Mouse (Mus musculus) mouse embryonic stem cell (cell line): ENCODE results near the gene Pde4b.
"Not testable (repeated sequence)": the region's sequence is repeated elsewhere in the genome, so short reads cannot be mapped to it uniquely, and the experiment has no call there.

Experiments used
- in situ Hi-C, 2 experiments: fragments of 300-500 bp; cut with MboI; formaldehyde crosslinking; loops; 1 replicate in 1 of 2; 3 replicates in 1 of 2; pipeline ENCODE4 v1.14.3; 2019 to 2020; ENCODE audit warnings: low sequenced_read_pairs in 2 of 2, low pct_unique_long_range_greater_than_20kb in 1 of 2, mixed read lengths in 1 of 2; ENCODE audit not compliant: unreplicated experiment in 1 of 2

The Pde4b gene

GRCm38 (mm10) chr4:102488000-102488399 is 400.7 kb downstream of the Pde4b start:
- in situ Hi-C loops: loop anchor here in 1 of 2 experiments (10.0 kb wide), 1 partner anchor 263 kb away; no protein-coding TSS in a partner anchor

- in situ Hi-C loops: no loop called here
These were observed 404.3 kb downstream of the Pde4b start for GRCm38 (mm10) chr4:102491468-102492123.

GRCm38 (mm10) chr4:102492911-102493310 is 405.6 kb downstream of the Pde4b start:
- in situ Hi-C loops: no loop called here

GRCm38 (mm10) chr4:102493342-102494128 is 406.2 kb downstream of the Pde4b start:
- in situ Hi-C loops: no loop called here

GRCm38 (mm10) chr4:102494203-102494602 is 406.9 kb downstream of the Pde4b start:
- in situ Hi-C loops: not testable (repeated sequence)

DNA sequence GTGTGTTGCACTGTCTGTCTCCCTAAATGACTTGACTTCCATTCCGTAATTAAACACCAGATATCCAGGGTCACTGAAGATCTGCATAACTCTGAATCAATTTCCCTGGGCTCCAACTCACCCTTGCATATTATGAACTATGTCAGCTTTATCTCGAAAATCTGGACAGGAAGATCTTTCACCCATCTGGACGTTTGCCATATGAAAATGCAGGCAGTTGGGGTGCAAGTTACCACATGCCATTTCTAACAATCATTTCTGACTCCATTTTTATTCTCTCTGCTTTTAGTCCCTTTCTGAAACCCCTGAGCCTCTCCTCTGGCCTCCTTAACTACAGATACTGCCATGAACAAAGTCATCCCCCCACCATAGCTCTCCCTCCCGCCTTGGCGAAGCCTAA is 407.7 kb downstream of the Pde4b start:
- in situ Hi-C loops: no loop called here

GRCm38 (mm10) chr4:102495474-102495873 is 408.1 kb downstream of the Pde4b start:
- in situ Hi-C loops: no loop called here

- in situ Hi-C loops: no loop called here
These were observed 409.2 kb downstream of the Pde4b start for GRCm38 (mm10) chr4:102496269-102497177.

GRCm38 (mm10) chr4:102497221-102497620 is 409.9 kb downstream of the Pde4b start:
- in situ Hi-C loops: no loop called here

- in situ Hi-C loops: no loop called here
These were observed 411.0 kb downstream of the Pde4b start for GRCm38 (mm10) chr4:102498169-102498919.

- in situ Hi-C loops: no loop called here
These were observed 411.6 kb downstream of the Pde4b start for GRCm38 (mm10) chr4:102498920-102499316.

DNA sequence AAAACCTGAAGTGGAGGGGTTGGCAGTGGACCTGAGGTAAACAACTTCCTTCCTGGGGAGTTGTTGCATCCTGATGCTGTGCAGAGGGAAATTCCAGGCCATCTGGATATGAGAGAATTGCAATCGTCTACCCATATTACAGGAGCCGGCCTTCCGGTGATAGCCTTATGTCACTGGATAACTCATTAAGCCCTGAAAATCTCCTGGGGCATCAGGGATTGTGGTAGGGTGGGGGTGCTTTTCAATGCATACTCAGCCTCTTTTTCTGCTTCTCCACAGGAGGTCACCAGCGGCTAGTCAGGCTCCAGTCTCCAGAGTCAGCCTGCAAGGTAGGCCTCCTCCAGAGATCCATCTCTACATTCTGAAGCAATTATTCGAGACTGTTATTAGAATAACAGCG is 418.4 kb downstream of the Pde4b start:
- in situ Hi-C loops: no loop called here

DNA sequence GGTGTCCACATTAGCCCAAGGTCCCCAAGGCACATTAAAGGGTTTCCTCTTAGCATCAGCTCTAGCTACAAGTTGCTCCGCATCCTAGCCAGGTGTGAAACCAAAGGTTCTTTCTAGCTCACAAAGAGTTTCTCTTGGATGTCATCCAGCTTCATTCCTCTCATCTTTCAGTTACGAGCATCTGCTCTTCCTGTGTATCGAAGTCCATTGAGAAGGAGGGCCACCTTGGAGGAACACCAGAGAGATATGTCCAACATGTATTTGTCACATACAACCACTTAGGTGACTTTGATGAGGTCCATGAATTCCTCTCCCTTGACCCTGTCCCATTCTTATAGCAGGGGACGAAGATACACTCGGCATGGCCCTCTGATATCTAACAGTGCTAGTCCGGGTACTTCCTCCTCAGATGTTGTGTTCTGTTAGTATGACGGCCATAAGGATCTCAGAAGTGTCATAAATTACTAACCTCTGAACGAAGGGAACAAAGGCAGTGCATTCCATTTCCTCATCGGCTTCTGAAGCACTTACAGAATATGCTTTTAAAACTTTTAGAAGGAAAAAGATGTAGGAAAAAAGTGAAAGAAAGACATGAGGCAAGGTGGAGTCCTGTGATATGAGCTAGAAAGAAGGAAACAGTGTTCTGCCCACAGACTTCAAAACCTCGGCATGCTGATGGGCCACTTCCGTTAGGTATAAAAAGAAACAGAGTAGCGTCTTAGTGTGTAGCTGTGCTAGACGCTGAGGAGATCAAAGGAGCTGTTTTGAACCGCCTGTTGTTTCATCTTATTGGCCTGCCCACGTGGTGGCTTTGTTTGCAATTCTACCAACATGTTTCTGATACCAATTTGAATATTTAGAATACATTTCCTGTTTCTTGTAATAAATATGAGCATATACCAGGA is 419.3 kb downstream of the Pde4b start:
- in situ Hi-C loops: no loop called here

DNA sequence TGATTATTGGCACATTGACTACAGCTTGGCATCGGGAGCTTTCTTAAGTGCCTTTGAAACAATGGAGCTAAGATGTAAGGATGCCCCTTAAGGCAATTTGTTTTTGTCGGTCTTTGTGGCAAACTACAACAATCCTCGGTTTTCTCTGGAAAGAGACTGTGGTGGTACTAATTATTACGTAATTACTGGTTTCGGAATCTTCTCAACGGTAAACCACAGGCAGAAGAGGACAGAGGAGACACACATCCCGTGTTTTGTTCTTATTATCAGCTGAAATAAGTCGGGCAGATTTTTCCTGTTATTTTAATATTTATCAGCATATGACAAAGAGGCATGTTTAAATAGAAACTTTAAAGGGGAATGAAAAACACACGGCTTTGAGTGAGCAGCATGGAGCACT is 420.0 kb downstream of the Pde4b start:
- in situ Hi-C loops: no loop called here

DNA sequence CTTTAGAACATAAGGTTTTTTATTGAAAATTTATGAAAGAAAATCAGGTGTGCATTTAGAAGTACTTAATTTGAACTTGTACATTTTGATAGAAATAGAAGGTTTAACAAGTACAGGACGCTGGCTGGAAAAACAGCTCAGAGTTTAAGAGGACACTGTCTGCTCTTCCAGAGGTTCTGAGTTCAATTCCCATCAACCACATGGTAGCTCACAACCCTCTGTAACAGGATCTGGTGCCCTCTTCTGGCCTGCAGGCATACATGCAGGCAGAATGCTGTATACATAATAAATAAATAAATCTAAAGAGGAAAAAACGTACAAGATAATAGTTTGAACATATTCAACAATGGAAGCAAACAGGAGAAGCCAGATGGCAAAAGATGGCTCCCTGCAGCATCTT is 420.4 kb downstream of the Pde4b start:
- in situ Hi-C loops: no loop called here

GRCm38 (mm10) chr4:102510061-102510460 is 422.7 kb downstream of the Pde4b start:
- in situ Hi-C loops: no loop called here

DNA sequence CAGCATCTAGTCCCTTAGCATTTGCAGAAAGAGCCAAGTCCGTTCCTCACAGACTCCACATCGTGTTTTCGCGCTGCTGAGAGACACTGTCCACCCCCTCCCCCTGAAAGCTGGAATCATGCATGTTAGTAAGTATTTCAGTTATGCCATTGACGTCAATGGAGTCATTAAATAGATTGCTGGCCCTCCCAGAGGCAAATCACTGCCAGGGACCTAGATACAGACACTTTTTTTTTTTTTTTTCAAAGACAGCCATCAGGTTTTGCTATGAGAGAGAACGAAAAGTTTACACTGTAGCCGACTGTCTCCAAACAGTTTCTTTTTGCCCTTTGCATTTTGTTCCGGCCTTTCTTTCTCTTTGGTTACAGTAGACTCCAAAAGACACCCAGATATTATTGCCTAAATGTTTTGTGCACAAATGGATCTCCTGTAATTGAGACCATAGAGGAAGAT is 423.6 kb downstream of the Pde4b start:
- in situ Hi-C loops: no loop called here
